ENCODE assay signal across 20 mouse cellular contexts in genomic region chr9:21453003-21453402, GRCm38 (mm10). TPM values are rescaled to one million over a fixed set of nuclear protein-coding genes. Genes with fewer than 3 reads are reported as not detected.
DNase-seq lines count a peak whose midpoint lies in the region; ATAC-seq and TF ChIP-seq lines count a peak whose summit lies in the region.
"Had no signal": no experiment of that assay in that cellular context is flagged by ENCODE, and none has a peak within 500 bp of the region (broad histone marks: within the 10 kb centered on the region; RNA-seq: fewer than 3 reads in every experiment).

No protein-coding gene starts in this region.

- H3K27ac ChIP-seq in heart, embryonic 11.5 days (ENCODE audit: low read depth, low read length), result no peak overlapping the region; the same call in 1 of the 2 replicates
- H3K27ac ChIP-seq in spleen, adult 2 months (ENCODE audit: insufficient read depth, low read length), result peak overlapping the region; percentile 29; the same call in 1 of the 2 replicates
- 0 out of 2 replicates have a peak overlapping the region, but pooled peaks have one; percentile 19 for H3K27ac ChIP-seq in small intestine, adult 2 months (ENCODE audit: insufficient read depth, low read depth, low read length)
- H3K27ac ChIP-seq: embryonic facial prominence, embryonic 12.5 days; forebrain, embryonic 12.5 days; limb, embryonic 13.5 days; midbrain, embryonic 15.5 days; stomach, embryonic 15.5 days had no signal

- H3K4me1 ChIP-seq in heart, embryonic 11.5 days (ENCODE audit: control insufficient read depth, insufficient read depth, low read length), result peaks cover 26% of the 10 kb centered on the region
- H3K4me1 ChIP-seq in spleen, adult 2 months (ENCODE audit: control insufficient read depth, insufficient read depth, insufficient read length), result peaks cover 32% of the 10 kb centered on the region; the same call in 1 of the 2 replicates
- peaks cover 48% of the 10 kb centered on the region for H3K4me1 ChIP-seq in small intestine, adult 2 months (ENCODE audit: control insufficient read depth, insufficient read depth, insufficient read length, low read length)
- H3K4me1 ChIP-seq: embryonic facial prominence, embryonic 12.5 days; forebrain, embryonic 12.5 days; midbrain, embryonic 15.5 days had no signal

- no peak overlapping the region for H3K4me3 ChIP-seq in heart, embryonic 11.5 days (ENCODE audit: low read depth, low read length)
- H3K4me3 ChIP-seq in spleen, adult 2 months (ENCODE audit: extremely low read depth, insufficient read depth, insufficient read length), result no peak overlapping the region
- H3K4me3 ChIP-seq in small intestine, adult 2 months (ENCODE audit: low read depth, low read length), result no peak overlapping the region
- H3K4me3 ChIP-seq: embryonic facial prominence, embryonic 12.5 days; forebrain, embryonic 12.5 days; limb, embryonic 13.5 days; midbrain, embryonic 15.5 days; stomach, embryonic 15.5 days had no signal

- H3K36me3 ChIP-seq in heart, embryonic 11.5 days (ENCODE audit: control insufficient read depth, insufficient read depth, low read length), result no peaks in the 10 kb centered on the region; the same call in 1 of the 2 replicates
- H3K36me3 ChIP-seq in spleen, adult 2 months (ENCODE audit: control insufficient read depth, insufficient read depth, low read length), result peaks cover 2% of the 10 kb centered on the region; the same call in 1 of the 2 replicates
- 0 out of 2 replicates have a peak, but pooled peaks cover 1% of the 10 kb centered on the region for H3K36me3 ChIP-seq in small intestine, adult 2 months (ENCODE audit: control insufficient read depth, insufficient read depth, low read length)
- H3K36me3 ChIP-seq: embryonic facial prominence, embryonic 12.5 days; forebrain, embryonic 12.5 days; midbrain, embryonic 15.5 days; stomach, embryonic 15.5 days had no signal

- WGBS in heart, embryonic 11.5 days (ENCODE audit: insufficient replicate concordance), result 86% methylated on average over 7 of the region's 7 CpGs
- WGBS in spleen, adult 2 months, result 48% methylated on average over 7 of the region's 7 CpGs
- WGBS in small intestine, adult 2 months, result 76% methylated on average over 7 of the region's 7 CpGs

- peak; percentile 95 for DNase-seq in heart, adult 11 months
- DNase-seq in spleen, adult 2 months (ENCODE audit: low read depth in 1 of 2, low spot score in 2 of 2), result no peak
- no peak for DNase-seq in spleen, postnatal 36 days (ENCODE audit: low spot score in 2 of 2)
- DNase-seq in kidney, adult 18-20 months, result no peak
- no peak for DNase-seq in ovary, postnatal 36 days (ENCODE audit: low spot score)
- DNase-seq: adrenal gland, postnatal 10 days; cerebellum, adult 9-10 months; kidney, postnatal 14 days; lung, postnatal 10 days; right cerebral cortex, postnatal 25 days; thymus, postnatal 25 days had no signal

- H3K4me2 ChIP-seq in heart, embryonic 11.5 days, result no peak overlapping the region
- H3K4me2 ChIP-seq: embryonic facial prominence, embryonic 12.5 days; forebrain, embryonic 12.5 days; limb, embryonic 13.5 days; midbrain, embryonic 15.5 days; stomach, embryonic 15.5 days had no signal

- no peak overlapping the region for H3K9ac ChIP-seq in heart, embryonic 11.5 days (ENCODE audit: low read depth, low read length)
- H3K9ac ChIP-seq: embryonic facial prominence, embryonic 12.5 days; forebrain, embryonic 12.5 days; limb, embryonic 13.5 days; midbrain, embryonic 15.5 days; stomach, embryonic 15.5 days had no signal

- no peaks in the 10 kb centered on the region for H3K27me3 ChIP-seq in heart, embryonic 11.5 days (ENCODE audit: control insufficient read depth, insufficient read depth, low read length)
- no peaks in the 10 kb centered on the region for H3K27me3 ChIP-seq in spleen, adult 2 months (ENCODE audit: control insufficient read depth, insufficient read depth, low read length)
- H3K27me3 ChIP-seq in small intestine, adult 2 months (ENCODE audit: control insufficient read depth, insufficient read depth, low read length), result no peaks in the 10 kb centered on the region
- H3K27me3 ChIP-seq: embryonic facial prominence, embryonic 12.5 days; forebrain, embryonic 12.5 days; limb, embryonic 13.5 days; midbrain, embryonic 15.5 days; stomach, embryonic 15.5 days had no signal

- TF ChIP-seq POLR2A in spleen, adult 2 months (IDR thresholded peaks at IDR 0.05; ENCODE audit: low read depth, low read length), result no peak
- TF ChIP-seq POLR2A in small intestine, adult 2 months (IDR thresholded peaks at IDR 0.05; ENCODE audit: low read depth, low read length), result no peak

- no peaks in the 10 kb centered on the region for H3K9me3 ChIP-seq in heart, embryonic 11.5 days (replicated peaks; ENCODE audit: control insufficient read depth, low read length)
- H3K9me3 ChIP-seq: embryonic facial prominence, embryonic 12.5 days; forebrain, embryonic 12.5 days; limb, embryonic 13.5 days; midbrain, embryonic 15.5 days; stomach, embryonic 15.5 days had no signal

- TF ChIP-seq CTCF in spleen, adult 2 months (IDR thresholded peaks at IDR 0.05; ENCODE audit: extremely low read depth, insufficient read depth, insufficient read length, insufficient replicate concordance), result no peak
- TF ChIP-seq CTCF in small intestine, adult 2 months (IDR thresholded peaks at IDR 0.05; ENCODE audit: extremely low read depth, insufficient read length, insufficient replicate concordance, low read depth, low read length), result no peak

- ATAC-seq in heart, embryonic 11.5 days (replicated peaks; ENCODE audit: insufficient number of reproducible peaks, low FRiP score, low TSS enrichment), result no peak
- ATAC-seq in hematopoietic stem cell, adult 5-6 weeks (replicated peaks in 1 of 2; ENCODE audit: insufficient read depth in 1 of 2, low FRiP score in 2 of 2, low TSS enrichment in 1 of 2, low read depth in 1 of 2, poor library complexity in 2 of 2, severe bottlenecking in 2 of 2), result peak; percentile 39 to 72
- ATAC-seq: inflammation-experienced regulatory T-cells, adult 6 months; midbrain, embryonic 15.5 days had no signal

RNA-seq across cellular contexts. Expression of gene Dnm2, which starts 28.3 kb away (rescaled TPM):
- polyA plus RNA-seq in heart, embryonic 11.5 days (2014; fragmentation: Nextera tagmentation; extraction: Ambion mirVana), result 62.7 and 68.1 TPM in 2 replicates
- polyA plus RNA-seq in spleen, adult 2 months (2012; rRNA removed), result 223 and 245 TPM in 2 replicates
- total RNA-seq in hematopoietic stem cell, adult 5-6 weeks (2017), result 80.9 and 87.0 TPM in 2 replicates
- 179 and 517 TPM in 2 replicates for polyA plus RNA-seq in small intestine, adult 2 months (2012; rRNA removed)

RNA-seq across cellular contexts. Expression of gene Qtrt1, which starts 41.4 kb away (rescaled TPM):
- polyA plus RNA-seq in heart, embryonic 11.5 days (2014; fragmentation: Nextera tagmentation; extraction: Ambion mirVana), result 24.2 and 31.7 TPM in 2 replicates
- 38.7 and 63.6 TPM in 2 replicates for polyA plus RNA-seq in spleen, adult 2 months (2012; rRNA removed)
- total RNA-seq in hematopoietic stem cell, adult 5-6 weeks (2017), result 19.3 and 23.4 TPM in 2 replicates
- polyA plus RNA-seq in small intestine, adult 2 months (2012; rRNA removed), result 30.1 and 32.8 TPM in 2 replicates

RNA-seq across cellular contexts. Expression of gene Tmed1, which starts 57.0 kb away (rescaled TPM):
- polyA plus RNA-seq in heart, embryonic 11.5 days (2014; fragmentation: Nextera tagmentation; extraction: Ambion mirVana), result 79.8 and 80.9 TPM in 2 replicates
- 10.5 and 13.5 TPM in 2 replicates for polyA plus RNA-seq in spleen, adult 2 months (2012; rRNA removed)
- 9.7 and 18.0 TPM in 2 replicates for total RNA-seq in hematopoietic stem cell, adult 5-6 weeks (2017)
- 7.5 and 10.8 TPM in 2 replicates for polyA plus RNA-seq in small intestine, adult 2 months (2012; rRNA removed)
